Mouse (Mus musculus): ENCODE measurements at regions not wholly inside any gene's neighbourhood (a gene's known extent, or its start where the extent isn't known, plus 50 kb on each side); places are given as distances from the start of the nearest gene placed in this dataset.

GRCm38 (mm10) chr16:39431581-39431980 lies 539.1 kb downstream of the Igsf11 start:
- H3K27me3 ChIP-seq (replicated peaks): no peaks in the 10 kb centered on the region
- DNase-seq (ENCODE audit: extremely low read depth): peak; percentile 69
- H3K27ac ChIP-seq (ENCODE audit: insufficient read depth, low read depth): no peak overlapping the region
- H3K4me2 ChIP-seq (ENCODE audit: insufficient read depth, low read depth, poor library complexity, severe bottlenecking): no peak overlapping the region
- in situ Hi-C loops (cut with MboI; ENCODE audit: low pct_ligation_motif_present, low pct_unique_long_range_greater_than_20kb, low sequenced_read_pairs): no loop called here
- H3K4me1 ChIP-seq (ENCODE audit: control insufficient read depth in 1 of 2, insufficient read depth in 2 of 2): peaks cover 0 to 10% of the 10 kb centered on the region in 2 experiments; a peak in 1 of 4 replicates
- TF ChIP-seq EP300 (IDR thresholded peaks at IDR 0.05; ENCODE audit: low read length): no peak
- no peak for TF ChIP-seq MAZ (IDR thresholded peaks at IDR 0.05; ENCODE audit: low read depth, low read length)
- TF ChIP-seq IRF4 (IDR thresholded peaks at IDR 0.05; ENCODE audit: low read depth, low read length): no peak
- TF ChIP-seq USF1 (IDR thresholded peaks at IDR 0.05; ENCODE audit: low read depth, low read length): no peak
- TF ChIP-seq ZNF384 (IDR thresholded peaks at IDR 0.05; ENCODE audit: low read depth, low read length): no peak
- TF ChIP-seq JUN (IDR thresholded peaks at IDR 0.05; ENCODE audit: insufficient read depth, low read depth, low read length): peak; percentile 29; the same call in 1 of the 2 replicates
- TF ChIP-seq JUND (conservative IDR thresholded peaks at IDR 0.05; ENCODE audit: low read depth, low read length): 0 out of 2 replicates have a peak, but pooled peaks have one; percentile 16
- TF ChIP-seq POLR2AphosphoS2 (IDR thresholded peaks at IDR 0.05; ENCODE audit: low read depth, low read length): no peak
- no peak for TF ChIP-seq PAX5 (IDR thresholded peaks at IDR 0.05; ENCODE audit: low read length)
- no peak overlapping the region for H3K9ac ChIP-seq (ENCODE audit: insufficient read depth, low read depth)
- dilution Hi-C loops (cut with MboI; ENCODE audit: extremely low pct_ligation_motif_present, extremely low pct_unique_long_range_greater_than_20kb, low sequenced_read_pairs): no loop called here
- H3K36me3 ChIP-seq (replicated peaks in 1 of 2; ENCODE audit: control insufficient read depth in 1 of 2, insufficient read depth in 1 of 2, low read length in 1 of 2): no peaks in the 10 kb centered on the region
- no peak overlapping the region for H3K4me3 ChIP-seq (replicated peaks in 1 of 3; ENCODE audit: low read depth in 2 of 3, low read length in 2 of 3, poor library complexity in 1 of 3)
- no peaks in the 10 kb centered on the region for H3K79me2 ChIP-seq (replicated peaks; ENCODE audit: control insufficient read depth, extremely low read depth, insufficient read depth, poor library complexity, severe bottlenecking)
- H3K9me3 ChIP-seq (replicated peaks; ENCODE audit: low read length): peaks cover 13% of the 10 kb centered on the region

DNA sequence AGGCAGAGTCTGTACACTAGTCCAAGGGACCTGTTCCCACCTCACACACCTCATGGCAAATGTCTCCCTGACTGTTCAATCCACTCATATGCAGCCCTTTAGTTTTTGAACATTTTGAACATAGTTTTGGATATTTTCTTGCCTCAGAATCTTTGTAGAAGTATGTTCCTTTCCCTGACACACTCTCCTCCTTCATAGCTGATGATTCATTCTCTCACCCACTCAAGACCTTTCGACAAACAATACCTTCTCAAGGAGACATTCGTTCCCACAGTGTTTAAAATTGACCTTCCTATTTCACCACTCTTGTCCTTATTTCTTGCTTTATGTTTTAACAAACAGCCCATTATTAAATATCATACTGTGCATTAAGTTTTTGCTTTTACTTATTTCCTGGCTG lies 538.4 kb upstream of the Lsamp start:
- Histone ChIP-seq H3K27me3 (replicated peaks) (no peaks in the 10 kb centered on the region), H3K4me2 (ENCODE audit: insufficient read depth, low read depth, poor library complexity, severe bottlenecking) (no peak overlapping the region), H3K9me3 (replicated peaks; ENCODE audit: low read length) (peaks cover 2% of the 10 kb centered on the region), H3K36me3 (replicated peaks in 1 of 2; ENCODE audit: control insufficient read depth in 1 of 2, insufficient read depth in 1 of 2, low read length in 1 of 2) (no peaks in the 10 kb centered on the region), H3K4me3 (replicated peaks in 1 of 3; ENCODE audit: low read depth in 2 of 3, low read length in 2 of 3, poor library complexity in 1 of 3) (no peak overlapping the region), H3K79me2 (replicated peaks; ENCODE audit: control insufficient read depth, extremely low read depth, insufficient read depth, poor library complexity, severe bottlenecking) (no peaks in the 10 kb centered on the region), H3K4me1 (ENCODE audit: control insufficient read depth in 1 of 2, insufficient read depth in 2 of 2) (no peaks in the 10 kb centered on the region), H3K9ac (ENCODE audit: insufficient read depth, low read depth) (no peak overlapping the region), H3K27ac (ENCODE audit: insufficient read depth, low read depth) (no peak overlapping the region)
- TF ChIP-seq E2F4 (IDR thresholded peaks at IDR 0.05; ENCODE audit: insufficient replicate concordance, low read depth, low read length) (no peak), MXI1 (IDR thresholded peaks at IDR 0.05; ENCODE audit: low read depth, low read length) (no peak), BHLHE40 (IDR thresholded peaks at IDR 0.05; ENCODE audit: low read depth, low read length) (no peak), UBTF (IDR thresholded peaks at IDR 0.05; ENCODE audit: low read depth, low read length) (no peak), MEF2A (IDR thresholded peaks at IDR 0.05; ENCODE audit: borderline replicate concordance, low read depth, low read length) (no peak), ZKSCAN1 (IDR thresholded peaks at IDR 0.05; ENCODE audit: borderline replicate concordance, low read depth, low read length) (no peak), ZNF384 (IDR thresholded peaks at IDR 0.05; ENCODE audit: low read depth, low read length) (no peak), MAFK (IDR thresholded peaks at IDR 0.05; ENCODE audit: insufficient replicate concordance, low read length) (no peak), EP300 (IDR thresholded peaks at IDR 0.05; ENCODE audit: low read length) (no peak), PAX5 (IDR thresholded peaks at IDR 0.05; ENCODE audit: low read length) (no peak), ZMIZ1 (IDR thresholded peaks at IDR 0.05; ENCODE audit: low read depth, low read length) (no peak), USF2 (conservative IDR thresholded peaks at IDR 0.05; ENCODE audit: low read depth, low read length) (no peak), MAZ (IDR thresholded peaks at IDR 0.05; ENCODE audit: low read depth, low read length) (no peak), MYC (IDR thresholded peaks at IDR 0.05; ENCODE audit: low read depth, low read length) (no peak), MAX (IDR thresholded peaks at IDR 0.05; ENCODE audit: low read length) (no peak), POLR2AphosphoS2 (IDR thresholded peaks at IDR 0.05; ENCODE audit: low read depth, low read length) (no peak), KAT2A (IDR thresholded peaks at IDR 0.05; ENCODE audit: insufficient replicate concordance, low read length) (no peak), CHD1 (IDR thresholded peaks at IDR 0.05; ENCODE audit: low read depth, low read length) (no peak), TCF12 (IDR thresholded peaks at IDR 0.05; ENCODE audit: low read depth, low read length) (no peak)
- in situ Hi-C loops (cut with MboI; ENCODE audit: low pct_ligation_motif_present, low pct_unique_long_range_greater_than_20kb, low sequenced_read_pairs) (no loop called here), dilution Hi-C loops (cut with MboI; ENCODE audit: extremely low pct_ligation_motif_present, extremely low pct_unique_long_range_greater_than_20kb, low sequenced_read_pairs) (no loop called here)
- no peak for DNase-seq (ENCODE audit: extremely low read depth)
